Mouse (Mus musculus): ENCODE results near the gene Mterf4.
"Not testable (repeated sequence)": the region's sequence is repeated elsewhere in the genome, so short reads cannot be mapped to it uniquely, and the experiment has no call there.

Mterf4 gene

GRCm38 (mm10) chr1:93305581-93306337 lies at the start of gene Mterf4:
Gene Mterf4 (minus strand): TSS chr1:93305915.
- DNase-seq = peak; percentile 85

GRCm38 (mm10) chr1:93352724-93353123 lies 47.0 kb upstream of the Mterf4 start:
- no peak for DNase-seq

- no peak for DNase-seq
Measured at GRCm38 (mm10) chr1:93349701-93350100, 44.0 kb upstream of the Mterf4 start.

GRCm38 (mm10) chr1:93347176-93347575 lies 41.5 kb upstream of the Mterf4 start:
- DNase-seq = no peak

- peak; percentile 97 for DNase-seq
Measured at GRCm38 (mm10) chr1:93343504-93344047, 37.9 kb upstream of the Mterf4 start.

GRCm38 (mm10) chr1:93342648-93343503 lies 37.2 kb upstream of the Mterf4 start, which contains the start of the genes Ppp1r7 and Pask:
Gene Ppp1r7 (plus strand): TSS chr1:93342854.
Gene Pask (minus strand): TSS chr1:93343482.
- peak; percentile 98 for DNase-seq

GRCm38 (mm10) chr1:93334621-93335020 lies 28.9 kb upstream of the Mterf4 start:
- DNase-seq = no peak

GRCm38 (mm10) chr1:93326446-93326845 lies 20.7 kb upstream of the Mterf4 start:
- no peak for DNase-seq

GRCm38 (mm10) chr1:93323973-93324372 lies 18.3 kb upstream of the Mterf4 start:
- DNase-seq = no peak

- no peak for DNase-seq
Measured at GRCm38 (mm10) chr1:93300578-93300977, 5.1 kb downstream of the Mterf4 start.

- peak; percentile 49 for DNase-seq
Measured at GRCm38 (mm10) chr1:93299791-93300190, 5.9 kb downstream of the Mterf4 start.

- not testable (repeated sequence) for DNase-seq
Measured at GRCm38 (mm10) chr1:93294491-93294890, 11.2 kb downstream of the Mterf4 start.

- no peak for DNase-seq
Measured at GRCm38 (mm10) chr1:93292006-93292405, 13.7 kb downstream of the Mterf4 start.

- no peak for DNase-seq
Measured at GRCm38 (mm10) chr1:93291591-93291990, 14.1 kb downstream of the Mterf4 start.

GRCm38 (mm10) chr1:93290956-93291355 lies 14.8 kb downstream of the Mterf4 start:
- DNase-seq = no peak

- no peak for DNase-seq
Measured at GRCm38 (mm10) chr1:93289678-93290214, 16.0 kb downstream of the Mterf4 start.

GRCm38 (mm10) chr1:93277041-93277440 lies 28.7 kb downstream of the Mterf4 start:
- no peak for DNase-seq

GRCm38 (mm10) chr1:93275561-93275960 lies 30.2 kb downstream of the Mterf4 start:
- DNase-seq = no peak

- peak; percentile 19 for DNase-seq
Measured at GRCm38 (mm10) chr1:93272409-93272821, 33.3 kb downstream of the Mterf4 start.

- no peak for DNase-seq
Measured at GRCm38 (mm10) chr1:93271751-93272150, 34.0 kb downstream of the Mterf4 start.

- no peak for DNase-seq
Measured at GRCm38 (mm10) chr1:93270516-93271240, 35.0 kb downstream of the Mterf4 start.

GRCm38 (mm10) chr1:93268246-93268645 lies 37.5 kb downstream of the Mterf4 start:
- no peak for DNase-seq
